Mouse (Mus musculus) testis, postnatal 14 days (tissue): Measurements from ENCODE around the gene Pcyt2.
A peak's percentile ranks its signal among the peaks of the same experiment; 100 is the strongest.

Experiments used
- DNase-seq: peaks from one replicate; pipeline ENCODE4 v3.0.0; 2021; ENCODE audit warnings: low spot score

Pcyt2 gene

DNA sequence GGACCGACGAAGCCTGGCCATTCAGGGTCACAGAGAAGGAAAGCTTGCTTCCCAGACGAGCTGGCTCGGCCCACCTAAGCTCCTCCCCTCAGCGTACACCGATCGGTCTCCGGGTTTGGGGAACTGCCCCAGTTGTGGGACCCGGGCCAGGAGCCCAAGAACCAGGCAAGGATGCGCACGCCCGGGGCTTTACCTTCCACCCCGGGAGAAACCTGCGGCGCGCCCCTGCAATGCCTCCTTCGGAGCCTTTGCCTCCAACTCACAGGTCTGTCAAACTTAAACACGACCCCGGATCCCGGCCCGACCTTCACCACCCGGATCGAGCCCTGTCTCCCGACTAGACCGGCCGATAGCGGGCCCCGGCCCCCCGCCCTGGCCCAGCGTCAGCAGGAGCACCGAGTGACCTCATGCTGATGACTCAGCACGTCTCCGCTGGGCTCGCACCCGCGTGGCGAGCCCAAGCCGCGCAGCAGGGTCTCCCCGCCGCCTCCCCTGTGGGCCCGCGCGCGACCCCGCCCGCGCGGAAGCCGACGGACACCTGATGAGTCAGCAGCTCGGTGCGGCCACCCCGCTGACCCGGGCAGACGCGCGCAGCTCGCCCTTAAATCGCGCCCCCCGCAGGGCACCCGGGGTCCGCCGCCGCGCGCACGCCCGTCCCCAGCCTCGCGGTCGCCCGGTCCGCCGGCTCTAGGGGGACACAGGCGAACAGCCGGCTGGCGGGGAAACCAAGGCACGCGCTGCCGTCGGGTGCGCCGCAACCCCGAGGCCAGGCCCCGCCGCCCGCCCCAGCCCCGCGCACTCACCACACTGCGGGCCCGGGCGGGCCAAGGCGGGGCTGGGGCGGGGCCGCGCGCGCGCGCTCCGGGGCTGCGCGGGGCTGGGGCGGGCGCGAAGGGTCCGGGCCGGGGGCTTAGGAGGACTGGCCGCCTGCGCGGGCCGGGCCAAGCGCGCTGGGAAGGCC, 15.1 kb upstream of the Pcyt2 start:
- DNase-seq: peak; percentile 75

DNA sequence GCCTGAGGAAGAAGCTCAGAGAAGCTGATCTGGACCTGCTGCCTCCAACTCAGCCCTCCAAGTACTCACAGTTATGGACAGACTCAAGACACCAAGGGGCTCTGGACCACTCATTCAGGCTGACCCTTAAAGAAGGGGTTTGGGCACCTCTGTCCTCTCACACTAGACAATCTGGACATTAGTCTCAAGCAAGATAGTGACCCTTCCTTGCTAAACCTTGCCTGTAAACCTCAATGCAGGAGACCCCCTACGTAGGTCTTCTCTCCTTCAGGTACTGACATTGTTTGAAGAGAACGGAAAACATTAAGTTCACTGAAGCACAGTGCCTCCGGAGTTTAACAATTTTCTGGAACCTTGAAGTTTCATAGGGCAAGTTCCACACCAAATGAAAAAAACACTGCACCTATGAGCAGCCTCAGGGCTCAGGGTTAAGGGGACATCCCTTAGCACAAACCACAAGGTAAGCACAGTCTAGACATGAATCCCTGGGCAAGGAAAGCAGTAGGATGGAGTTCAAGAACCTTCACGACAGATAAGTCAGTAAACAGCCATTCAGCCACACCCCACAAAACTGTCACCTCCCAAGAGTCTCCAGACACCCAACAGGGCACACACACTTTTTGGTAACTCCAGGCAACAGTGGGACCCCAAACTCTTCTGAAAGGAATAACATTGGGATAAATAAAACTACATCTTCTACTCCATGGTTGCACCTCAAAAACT, 14.2 kb upstream of the Pcyt2 start:
- DNase-seq: no peak

- no peak for DNase-seq
Measured at GRCm38 (mm10) chr11:120630881-120631725, 13.4 kb upstream of the Pcyt2 start.

DNA sequence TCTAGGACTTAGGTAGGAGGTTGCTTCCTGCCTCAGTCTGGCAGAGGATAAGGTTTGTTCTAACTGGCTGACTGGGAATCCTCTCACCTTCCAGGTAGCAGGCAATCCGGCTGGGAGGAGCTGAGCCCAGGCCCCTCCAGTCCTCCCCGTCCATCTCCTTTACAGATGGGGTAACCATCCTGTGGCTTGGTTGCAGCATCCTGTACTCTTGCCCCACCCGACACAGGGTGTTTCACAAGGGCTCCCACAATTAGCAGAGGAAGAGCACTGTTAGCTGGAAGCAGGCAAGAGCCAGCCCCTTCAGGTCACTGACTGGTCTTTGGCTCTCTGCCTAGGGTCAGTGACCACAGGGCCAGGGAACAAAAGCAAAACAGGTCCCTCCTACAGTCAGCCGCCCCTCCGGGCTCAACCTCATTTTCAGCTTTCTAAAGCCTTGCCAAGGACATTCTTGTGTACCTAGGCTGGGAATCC, 12.7 kb upstream of the Pcyt2 start:
- no peak for DNase-seq

GRCm38 (mm10) chr11:120629911-120630310, 12.2 kb upstream of the Pcyt2 start:
- DNase-seq: no peak

DNA sequence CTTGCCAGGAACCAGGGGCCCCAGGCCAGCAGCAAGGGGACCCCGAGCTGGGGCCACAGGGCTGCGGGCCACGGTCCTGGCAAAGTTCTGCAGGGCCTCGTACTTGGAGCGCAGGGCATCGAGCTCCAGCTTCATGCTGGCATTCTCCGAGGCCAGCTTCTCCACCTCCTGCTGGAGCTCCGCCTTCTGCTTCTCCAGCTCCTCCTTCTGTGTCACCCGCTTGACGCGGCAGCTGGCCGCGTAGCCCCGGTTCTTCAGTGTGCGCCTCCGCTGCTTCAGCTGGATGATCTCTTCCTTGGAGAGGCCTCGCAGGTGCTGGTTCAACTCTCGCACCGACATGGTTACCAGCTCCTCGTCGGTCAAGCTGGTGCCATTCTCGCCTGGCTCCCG, 11.6 kb upstream of the Pcyt2 start:
- no peak for DNase-seq

- no peak for DNase-seq
Measured at GRCm38 (mm10) chr11:120628601-120629340, 11.0 kb upstream of the Pcyt2 start.

DNA sequence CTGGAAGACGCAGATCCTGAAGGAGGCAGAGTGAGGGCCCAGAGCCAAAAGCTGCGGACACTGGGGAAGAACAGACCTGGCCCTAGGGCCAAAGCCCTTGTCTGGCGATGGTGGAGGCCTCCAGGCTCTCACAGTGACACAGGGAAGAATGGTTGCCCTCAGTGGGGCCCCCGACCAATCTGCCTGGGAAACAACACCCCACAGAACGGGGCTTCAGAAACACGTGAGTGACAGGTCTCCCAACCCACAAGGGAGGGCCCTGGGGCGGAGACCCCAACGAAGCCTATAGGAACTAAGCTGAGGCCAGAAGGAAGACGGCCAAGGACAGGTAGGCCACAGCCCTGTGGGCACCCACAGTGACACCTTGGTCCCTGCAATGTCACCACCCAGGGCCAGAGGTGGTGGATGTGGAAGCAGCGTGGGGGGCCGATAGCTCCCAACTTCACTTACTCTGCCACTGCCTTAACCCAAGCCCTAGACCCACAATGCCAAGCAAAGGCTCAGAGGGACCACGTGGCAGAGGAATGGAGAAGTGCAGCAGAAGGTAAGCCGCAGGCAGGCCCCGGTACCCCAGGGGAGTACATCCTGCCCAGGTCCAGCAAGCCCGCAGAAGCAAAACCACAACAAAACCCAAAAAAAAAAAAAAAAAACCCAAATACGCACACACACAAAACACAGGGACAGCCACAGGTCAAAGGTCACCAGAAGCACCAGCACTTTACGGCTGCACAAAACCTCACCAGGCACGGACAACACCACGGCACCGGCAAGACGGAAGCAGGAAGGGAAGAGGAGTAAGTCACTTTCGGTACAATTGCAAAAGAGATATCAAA, 9.9 kb upstream of the Pcyt2 start:
- no peak for DNase-seq

DNA sequence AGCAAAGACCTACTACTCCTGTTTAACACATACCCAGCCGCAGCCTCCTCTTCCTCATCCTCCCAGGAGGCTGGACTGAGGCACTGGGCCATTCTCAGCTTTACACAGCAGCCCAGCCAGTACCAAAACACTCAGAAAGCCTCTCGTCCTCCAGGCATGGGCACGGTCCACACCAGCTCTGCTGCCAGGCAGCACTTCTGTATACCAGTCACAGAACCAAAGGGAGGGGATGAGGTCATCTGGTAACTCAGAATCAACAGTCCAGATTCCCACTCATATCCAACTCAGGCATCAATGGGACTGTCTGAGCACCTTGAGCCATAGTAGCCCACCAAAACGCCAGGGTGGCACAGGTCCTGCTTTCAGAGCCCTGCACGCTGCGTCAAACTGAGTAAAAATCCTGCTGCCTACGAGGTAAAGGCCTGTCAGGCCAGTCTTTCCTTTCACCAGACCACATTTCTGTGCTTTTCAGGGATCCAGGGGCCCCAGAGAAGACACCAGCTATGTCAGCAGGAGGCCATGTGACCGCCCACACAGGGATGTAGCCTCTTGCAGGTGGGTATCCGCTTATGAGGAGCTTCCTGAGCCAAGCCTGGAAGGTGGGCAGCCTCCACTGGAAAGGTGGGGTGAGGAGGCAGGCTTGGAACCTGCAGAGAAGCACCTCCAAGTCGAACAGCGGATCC, 9.2 kb upstream of the Pcyt2 start:
- no peak for DNase-seq

GRCm38 (mm10) chr11:120625152-120625775, 7.5 kb upstream of the Pcyt2 start, which contains the start of gene Sirt7:
Gene Sirt7, minus strand, starts transcription at chr11:120625240.
- no peak for DNase-seq

GRCm38 (mm10) chr11:120624680-120625111, 7.0 kb upstream of the Pcyt2 start:
- peak; percentile 84 for DNase-seq

DNA sequence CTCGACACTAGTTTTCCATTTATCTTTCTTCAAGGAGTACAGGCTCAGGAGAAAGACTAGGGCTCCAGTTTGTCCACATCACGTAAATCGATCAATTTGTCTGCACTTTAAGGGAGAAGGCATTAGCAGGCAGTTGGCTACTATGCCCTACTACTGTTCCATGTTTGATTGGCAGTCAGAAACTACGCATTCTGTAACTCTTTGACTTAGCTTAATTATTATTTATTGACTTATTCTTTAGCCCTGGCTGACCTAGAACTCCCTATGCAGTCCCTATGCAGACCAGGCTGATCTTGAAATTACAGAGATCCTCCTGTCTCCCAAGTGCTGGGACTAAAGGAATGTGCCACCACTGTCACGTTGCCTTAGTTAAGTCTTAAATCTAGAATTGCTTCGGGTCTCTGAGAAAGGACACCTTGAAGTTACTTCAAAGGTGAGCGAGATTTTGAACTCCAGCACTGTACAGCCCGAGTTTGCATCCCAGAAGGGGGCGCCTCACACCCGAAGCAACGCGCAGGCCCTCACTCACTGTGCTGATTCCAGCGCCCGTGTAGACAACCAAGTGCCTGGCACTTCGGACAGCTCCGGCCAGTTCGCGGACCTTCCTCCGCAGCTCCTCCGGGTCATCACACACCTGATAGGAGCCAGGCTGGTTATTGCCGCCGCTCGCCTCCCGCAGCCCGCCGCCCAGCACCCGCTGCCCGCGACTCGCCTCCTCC, 6.4 kb upstream of the Pcyt2 start:
- peak; percentile 70 for DNase-seq

DNA sequence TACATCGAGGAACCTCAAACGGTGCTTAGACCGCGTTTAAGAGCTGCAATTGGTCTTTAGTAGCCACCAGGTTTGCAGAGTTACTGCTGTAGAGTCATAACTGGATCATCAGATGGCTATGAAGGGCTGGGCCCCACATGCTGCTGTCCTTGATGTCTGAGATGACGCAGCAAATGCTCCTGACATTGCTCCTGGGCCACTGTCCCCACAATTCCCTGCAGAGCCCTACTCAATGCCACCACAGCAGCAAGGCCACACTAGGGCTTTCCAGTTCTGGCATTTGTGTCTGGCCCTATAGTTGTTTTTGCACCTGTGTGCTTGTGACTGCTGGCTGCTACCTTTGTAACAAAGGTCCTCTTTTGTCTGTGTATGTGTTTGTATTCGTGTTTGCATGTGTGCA, 5.1 kb upstream of the Pcyt2 start:
- no peak for DNase-seq

DNA sequence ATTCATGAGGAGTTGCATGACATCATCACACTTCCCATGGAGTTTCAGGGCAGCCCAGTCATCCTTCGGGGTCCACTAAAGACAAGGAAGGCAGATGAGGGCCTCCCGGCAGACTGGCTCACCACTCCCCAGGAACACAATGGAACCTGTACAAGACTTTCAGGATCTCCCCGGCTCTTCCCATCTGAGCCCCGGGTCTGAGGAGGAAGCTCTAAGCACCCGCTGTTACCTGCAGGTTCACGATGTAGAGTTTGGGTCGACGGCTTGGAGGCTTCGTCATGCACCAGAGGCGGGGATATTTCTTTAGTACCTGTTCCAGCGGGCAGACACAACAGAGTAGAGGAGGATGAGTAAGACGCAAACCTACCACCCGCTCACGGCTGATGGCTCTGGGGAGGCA, 2.5 kb upstream of the Pcyt2 start:
- no peak for DNase-seq

DNA sequence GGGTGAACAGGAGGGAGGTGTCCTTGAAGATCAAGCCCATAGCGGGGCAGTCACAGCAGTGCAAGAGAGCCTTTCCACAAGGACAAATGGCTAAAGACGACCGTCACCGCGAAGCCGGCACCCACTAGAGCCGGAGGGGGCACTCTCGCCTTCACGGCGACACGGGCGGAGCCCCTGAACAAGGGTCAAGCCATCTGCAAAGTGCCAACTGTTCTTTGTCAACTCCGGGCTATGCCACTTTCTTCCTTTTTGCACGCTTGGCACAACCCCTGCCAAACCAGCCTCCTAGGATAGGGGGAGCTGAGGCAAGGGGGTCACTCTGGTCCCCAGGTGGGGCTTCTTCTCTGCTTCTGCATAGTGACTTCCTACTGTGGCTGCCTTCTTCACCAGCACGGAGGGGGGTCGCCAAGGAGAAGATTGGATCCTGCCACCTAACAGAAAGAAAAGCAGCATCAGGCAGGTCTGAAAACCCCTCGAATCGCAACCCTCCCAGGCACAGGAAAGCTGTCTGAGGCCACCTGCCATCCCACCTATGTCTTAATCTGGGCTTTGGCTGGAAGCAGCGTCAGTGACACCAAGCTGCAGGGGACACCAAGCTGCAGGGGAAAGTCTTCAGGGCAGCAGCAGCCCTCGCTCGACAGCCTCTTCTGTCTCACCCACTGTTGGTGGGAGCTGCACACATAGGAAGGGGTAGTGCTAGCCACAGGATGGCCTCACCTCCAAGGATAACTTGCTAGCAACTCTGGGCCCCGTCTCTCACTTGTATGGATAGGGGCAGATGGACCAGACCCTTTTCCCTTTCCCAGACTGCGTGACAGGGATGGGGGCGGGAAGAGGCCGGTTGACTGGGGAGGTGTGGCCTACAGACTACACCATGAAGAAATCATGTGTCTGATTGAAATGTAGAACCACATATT, 1.1 kb upstream of the Pcyt2 start:
- no peak for DNase-seq

- DNase-seq: no peak
Measured at GRCm38 (mm10) chr11:120616617-120617294, 980 bp downstream of the Pcyt2 start.

DNA sequence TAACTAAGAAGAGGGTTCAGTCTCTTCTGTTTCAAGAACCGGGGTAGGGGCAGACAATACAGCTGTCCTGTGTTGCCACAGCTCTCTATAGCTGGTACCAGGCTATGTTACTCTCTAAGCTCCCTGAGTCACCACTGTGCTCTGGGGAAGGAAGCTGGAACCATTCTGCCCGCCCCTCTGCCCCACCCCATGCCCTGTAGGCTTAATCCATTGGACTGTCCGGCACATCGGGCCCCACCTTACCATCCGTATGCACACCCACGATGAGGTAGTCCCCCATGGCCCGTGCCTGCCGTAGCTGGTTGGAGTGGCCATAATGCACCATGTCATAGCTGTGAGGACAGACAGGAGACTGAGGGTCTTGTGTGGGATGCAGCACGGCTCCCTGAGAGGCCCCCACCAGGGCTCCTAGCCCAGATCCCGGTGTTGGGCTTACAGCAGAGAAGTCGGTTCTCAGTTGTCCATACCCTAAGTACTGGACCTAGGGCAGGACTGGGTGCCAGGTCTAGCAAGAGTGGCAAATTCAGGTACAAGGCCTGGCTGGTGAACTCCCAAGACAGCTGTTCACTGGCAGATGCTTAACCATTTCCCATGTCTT, 2.0 kb downstream of the Pcyt2 start:
- no peak for DNase-seq
